Mouse (Mus musculus): ENCODE results near the gene Gm14214.
A peak's percentile ranks its signal among the peaks of the same experiment; 100 is the strongest.

The Gm14214 gene

GRCm38 (mm10) chr2:154779648-154780047, 9.8 kb upstream of the Gm14214 start:
- no peak for DNase-seq (ENCODE audit: inconsistent age in 2 of 2, low spot score in 1 of 2)

- peak; percentile 85 to 92 for DNase-seq (ENCODE audit: inconsistent age in 2 of 2, low spot score in 1 of 2)
Observed at GRCm38 (mm10) chr2:154776496-154776895, 6.7 kb upstream of the Gm14214 start.

DNA sequence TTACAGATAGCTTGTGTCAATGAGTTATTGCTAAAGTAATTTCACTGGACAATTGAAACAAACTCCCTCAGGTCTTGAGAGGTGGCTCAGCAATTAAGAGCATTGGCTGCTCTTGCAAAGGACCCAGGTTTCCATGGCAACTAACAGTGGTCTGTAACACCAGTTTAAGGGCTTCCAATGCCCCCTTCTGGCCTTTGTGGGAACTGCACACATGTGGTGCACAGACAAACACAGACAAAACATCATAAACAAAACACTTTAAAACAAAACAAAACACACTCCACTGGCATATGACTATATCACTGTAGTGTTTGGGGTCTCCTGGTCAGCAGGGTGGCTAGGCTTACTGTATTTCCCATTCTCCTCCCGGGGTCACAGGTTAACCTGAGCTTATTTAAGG, 4.2 kb upstream of the Gm14214 start:
- DNase-seq (ENCODE audit: inconsistent age in 2 of 2, low spot score in 1 of 2), result peak in 1 of 2 experiments; percentile 66

DNA sequence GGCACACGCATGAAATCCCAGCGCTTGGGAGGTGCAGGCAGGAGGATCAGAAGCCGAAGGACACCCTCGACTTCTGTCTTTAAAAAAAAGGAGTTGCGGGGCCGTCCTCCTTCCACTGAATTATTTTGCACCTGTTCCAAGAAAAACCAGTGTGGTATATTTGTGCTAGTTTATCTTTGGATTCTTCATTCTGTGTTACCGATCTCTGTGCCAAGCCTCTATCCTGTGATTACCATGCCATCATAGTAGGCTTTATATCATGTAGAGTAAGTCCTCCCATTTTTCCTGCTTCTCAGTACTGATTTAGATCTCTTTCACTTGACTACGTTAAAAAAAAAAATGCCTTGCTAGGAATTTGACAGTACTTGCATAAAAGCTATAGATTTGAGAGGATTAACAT, 1.8 kb upstream of the Gm14214 start:
- no peak for DNase-seq (ENCODE audit: inconsistent age in 2 of 2, low spot score in 1 of 2)

GRCm38 (mm10) chr2:154767051-154767450, 2.8 kb downstream of the Gm14214 start:
- DNase-seq (ENCODE audit: inconsistent age in 2 of 2, low spot score in 1 of 2), result no peak

GRCm38 (mm10) chr2:154765554-154766008, 4.2 kb downstream of the Gm14214 start:
- DNase-seq (ENCODE audit: inconsistent age in 2 of 2, low spot score in 1 of 2), result no peak

GRCm38 (mm10) chr2:154764828-154765497, 4.9 kb downstream of the Gm14214 start:
- no peak for DNase-seq (ENCODE audit: inconsistent age in 2 of 2, low spot score in 1 of 2)

- DNase-seq (ENCODE audit: inconsistent age in 2 of 2, low spot score in 1 of 2), result no peak
Observed at GRCm38 (mm10) chr2:154763226-154763625, 6.6 kb downstream of the Gm14214 start.

GRCm38 (mm10) chr2:154758454-154758853, 11.4 kb downstream of the Gm14214 start:
- peak in 1 of 2 experiments; percentile 3 for DNase-seq (ENCODE audit: inconsistent age in 2 of 2, low spot score in 1 of 2)

- no peak for DNase-seq (ENCODE audit: inconsistent age in 2 of 2, low spot score in 1 of 2)
Observed at GRCm38 (mm10) chr2:154757691-154758090, 12.1 kb downstream of the Gm14214 start.

GRCm38 (mm10) chr2:154755791-154756190, 14.0 kb downstream of the Gm14214 start:
- DNase-seq (ENCODE audit: inconsistent age in 2 of 2, low spot score in 1 of 2), result peak in 1 of 2 experiments; percentile 65

GRCm38 (mm10) chr2:154754068-154754560, 15.7 kb downstream of the Gm14214 start:
- peak in 1 of 2 experiments; percentile 21 for DNase-seq (ENCODE audit: inconsistent age in 2 of 2, low spot score in 1 of 2)

- DNase-seq (ENCODE audit: inconsistent age in 2 of 2, low spot score in 1 of 2), result peak; percentile 87 to 92
Observed at GRCm38 (mm10) chr2:154751924-154752323, 17.9 kb downstream of the Gm14214 start.

GRCm38 (mm10) chr2:154749046-154750036, 20.5 kb downstream of the Gm14214 start:
- peak; percentile 62 to 72 for DNase-seq (ENCODE audit: inconsistent age in 2 of 2, low spot score in 1 of 2)

DNA sequence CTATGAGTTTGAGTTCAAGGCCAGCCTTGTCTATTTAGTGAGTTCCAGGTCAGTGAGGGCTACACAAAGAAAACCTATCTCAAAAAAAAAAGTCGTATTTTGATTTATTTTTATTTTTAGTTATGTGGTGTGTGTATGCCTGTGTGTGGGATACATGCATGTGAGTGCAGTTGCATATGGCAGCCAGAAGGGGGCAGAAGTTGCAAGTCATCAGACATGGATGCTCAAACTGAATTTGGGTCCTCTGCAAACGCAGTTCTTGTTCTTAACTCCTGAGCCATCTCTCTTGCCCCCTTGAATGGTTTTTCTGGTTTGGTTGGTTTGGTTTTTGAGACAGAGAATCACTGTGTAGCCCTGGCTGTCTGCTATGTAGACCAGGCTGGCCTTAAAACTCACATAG, 21.4 kb downstream of the Gm14214 start:
- DNase-seq (ENCODE audit: inconsistent age in 2 of 2, low spot score in 1 of 2), result no peak

- peak in 1 of 2 experiments; percentile 56 for DNase-seq (ENCODE audit: inconsistent age in 2 of 2, low spot score in 1 of 2)
Observed at GRCm38 (mm10) chr2:154743915-154744314, 25.9 kb downstream of the Gm14214 start.

GRCm38 (mm10) chr2:154742911-154743819, 26.7 kb downstream of the Gm14214 start:
- peak; percentile 80 to 93 for DNase-seq (ENCODE audit: inconsistent age in 2 of 2, low spot score in 1 of 2)

DNA sequence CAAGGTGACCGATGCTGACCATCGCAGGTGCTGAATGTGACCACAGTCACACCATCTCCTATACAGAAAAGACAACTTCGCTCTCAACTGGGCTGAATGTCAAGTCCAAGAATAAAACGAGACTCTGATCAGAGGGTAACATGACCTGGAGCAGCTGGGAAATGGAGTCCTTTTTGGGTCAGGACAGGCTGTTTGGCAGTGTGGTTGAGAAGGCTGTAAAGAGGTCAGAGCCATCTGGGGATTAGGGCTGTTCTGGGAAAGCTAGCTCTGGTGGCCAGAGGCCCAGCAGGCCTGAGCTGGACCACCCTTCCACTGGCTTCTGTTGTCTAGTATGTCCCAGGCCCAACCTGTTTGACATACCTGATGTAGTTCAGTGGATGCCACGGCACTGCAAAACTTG, 31.2 kb downstream of the Gm14214 start:
- DNase-seq (ENCODE audit: inconsistent age in 2 of 2, low spot score in 1 of 2), result no peak

GRCm38 (mm10) chr2:154735986-154736385, 33.8 kb downstream of the Gm14214 start:
- peak; percentile 33 to 75 for DNase-seq (ENCODE audit: inconsistent age in 2 of 2, low spot score in 1 of 2)

DNA sequence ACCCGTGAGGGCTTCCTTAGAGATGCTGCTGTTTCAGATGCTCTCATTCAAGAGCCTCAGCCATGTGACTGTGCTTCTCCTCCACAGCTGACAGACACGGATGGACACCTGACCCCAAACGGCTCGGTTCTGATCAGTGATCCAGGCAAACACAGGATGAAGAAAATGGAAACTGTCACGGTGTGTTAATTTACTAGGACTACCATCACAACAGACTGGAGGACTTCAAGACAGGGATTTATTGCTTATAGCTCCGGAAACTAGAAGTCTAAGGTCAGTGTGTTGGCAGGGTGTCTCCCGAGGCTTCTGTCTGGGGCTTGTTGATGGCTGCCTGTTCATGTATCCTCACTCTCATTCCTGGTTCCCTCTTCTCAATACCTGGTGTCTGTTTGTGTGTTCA, 34.4 kb downstream of the Gm14214 start:
- DNase-seq (ENCODE audit: inconsistent age in 2 of 2, low spot score in 1 of 2), result peak in 1 of 2 experiments; percentile 73
